Mouse (Mus musculus) monocyte, adult 59 days (primary cell): ENCODE data around the gene Cenpa. TPM values are rescaled to one million over a fixed set of nuclear protein-coding genes. Genes with fewer than 3 reads are reported as not detected.

Experiments
- total RNA-seq, 2 experiments: library from RNA; stranded (reverse); gene quantifications; one replicate each; pipeline ENCODE4 v1.2.4; 2023

Gene Cenpa
- 100 to 1,000 TPM in 1 of 2 experiments, 10 to 100 TPM in 1; 65.4 to 100 TPM for total RNA-seq

DNA sequence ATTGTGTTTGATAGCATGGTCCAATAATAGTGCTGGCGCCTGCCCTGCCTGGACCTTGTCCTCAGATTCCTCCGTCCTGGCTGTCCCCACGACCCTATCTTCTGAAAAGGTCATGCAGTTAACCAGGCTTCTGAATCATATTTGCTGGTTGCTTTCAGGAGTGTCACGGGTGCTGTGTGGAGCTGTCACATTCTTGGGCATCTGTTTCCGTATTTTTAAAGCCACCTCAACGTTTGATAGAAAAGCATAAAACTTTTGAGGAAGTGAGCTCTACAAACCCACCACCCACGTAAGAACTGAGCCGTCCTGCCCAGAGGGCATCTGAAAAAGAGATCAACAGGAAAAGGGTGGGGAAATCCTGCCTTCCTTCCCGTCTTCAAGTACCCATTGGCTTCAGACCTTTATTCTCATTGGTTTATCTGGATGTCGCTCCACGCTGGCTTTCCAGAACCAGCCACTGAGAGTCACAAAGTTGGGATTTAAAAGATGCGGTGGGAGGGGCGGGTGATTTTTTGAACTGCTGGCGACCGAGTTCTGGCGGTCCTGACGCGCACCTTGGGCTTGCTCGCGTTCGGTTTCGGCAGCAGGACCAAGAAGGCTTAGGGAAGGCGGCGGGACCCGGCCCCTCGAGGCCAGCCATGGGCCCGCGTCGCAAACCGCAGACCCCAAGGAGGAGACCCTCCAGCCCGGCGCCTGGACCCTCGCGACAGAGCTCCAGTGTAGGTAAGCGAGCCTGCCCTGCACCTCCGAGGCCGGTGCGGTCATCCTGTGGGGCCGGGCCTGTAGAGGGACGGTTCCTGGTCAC, at the start of gene Cenpa:
Gene Cenpa, plus strand, starts transcription at position 387 of the 805 bp plus-strand sequence.

DNA sequence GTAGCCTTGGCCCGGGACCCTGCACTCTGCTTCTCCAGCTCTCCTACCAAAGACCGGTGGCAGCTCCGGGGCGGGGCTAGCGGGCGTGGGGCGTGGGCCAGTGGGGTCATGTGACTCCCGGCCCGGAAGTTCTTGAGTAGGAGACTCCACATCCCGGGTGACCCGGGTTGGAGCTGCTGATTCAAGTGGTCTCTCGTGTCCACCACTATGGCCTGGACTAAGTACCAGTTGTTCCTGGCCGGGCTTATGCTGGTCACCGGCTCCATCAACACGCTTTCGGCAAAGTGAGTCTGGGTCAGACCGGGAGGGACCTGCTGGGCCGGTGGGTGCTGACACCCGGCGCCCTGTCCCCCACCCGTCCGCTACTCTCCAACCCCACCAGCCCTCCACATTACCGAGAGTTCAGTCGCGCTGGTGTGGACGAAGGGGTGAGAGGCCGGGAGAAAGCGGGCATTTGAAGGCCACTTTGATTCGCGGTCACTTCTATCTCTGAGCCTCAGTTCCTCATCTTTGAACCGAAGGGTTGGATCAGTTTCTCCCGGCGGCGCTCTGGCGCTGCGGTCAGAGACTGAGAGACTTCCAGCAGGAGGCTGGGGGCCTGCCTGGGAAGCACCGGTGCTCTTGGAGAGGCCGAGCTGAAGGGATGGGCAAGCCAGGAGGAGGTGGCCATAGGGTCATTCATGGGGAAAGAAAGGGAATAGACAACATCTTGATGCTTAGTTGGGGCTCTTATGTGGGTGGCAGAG, 18.6 kb upstream of the Cenpa start, which contains the start of gene Slc35f6:
Gene Slc35f6, plus strand, starts transcription at position 119 of the 746 bp plus-strand sequence.

DNA sequence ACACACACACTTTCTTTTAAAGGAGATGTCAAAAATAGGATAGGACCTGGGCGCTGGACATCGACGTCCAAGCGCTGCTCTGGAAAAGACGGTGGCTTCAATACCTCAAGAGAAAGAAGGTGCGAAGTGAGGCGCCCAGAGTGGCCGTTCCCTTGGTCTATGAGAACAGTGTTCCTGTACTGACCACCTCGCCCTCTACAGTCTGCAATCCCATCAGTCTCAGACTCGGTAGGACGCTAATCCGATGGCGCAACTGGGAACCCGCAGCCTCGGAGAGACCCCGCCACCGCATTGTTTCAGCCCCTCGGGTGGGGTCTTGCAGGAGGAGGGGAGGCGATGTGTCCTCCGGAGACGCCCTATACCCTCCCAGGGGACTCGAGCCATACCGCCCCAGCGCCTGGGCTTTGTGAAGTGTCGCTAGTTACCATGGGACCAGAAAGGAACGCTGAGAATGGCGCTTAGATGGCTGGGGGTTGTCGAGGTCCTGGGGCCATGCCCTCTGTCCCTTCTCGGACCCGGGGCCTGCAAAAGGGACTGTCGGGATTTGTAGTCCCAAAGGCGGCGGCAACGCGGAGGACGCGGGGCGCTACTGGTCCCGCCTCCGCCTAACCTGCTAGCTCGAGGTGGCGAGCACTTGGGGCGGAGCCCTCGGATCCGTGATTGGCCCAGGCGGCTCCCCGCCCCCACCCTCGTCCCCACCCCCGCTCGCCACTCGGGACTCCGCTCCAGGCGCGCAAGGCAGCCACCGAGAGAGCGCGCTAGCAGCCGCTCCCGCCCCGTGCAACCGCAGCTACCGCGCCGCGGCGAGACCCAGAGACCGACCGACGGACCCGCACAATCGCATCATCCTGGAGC, 44.8 kb downstream of the Cenpa start, which contains the start of gene Dpysl5:
Gene Dpysl5, plus strand, starts transcription at position 418 of the 855 bp plus-strand sequence.

Other genes with a start within 250 kb of the Cenpa start
- gene Otof, start 204.8 kb upstream of the Cenpa start, total RNA-seq = 1 to 10 TPM; 1.0 to 1.2 TPM
- not detected for gene 1700001C02Rik, start 200.7 kb upstream of the Cenpa start, total RNA-seq
- gene Cib4, start 120.9 kb upstream of the Cenpa start, total RNA-seq = not detected
- under 1 TPM; 0.31 to 0.61 TPM for gene Kcnk3, start 78.6 kb upstream of the Cenpa start, total RNA-seq
- gene Slc35f6, start 18.8 kb upstream of the Cenpa start, total RNA-seq = 100 to 1,000 TPM in 1 of 2 experiments, 10 to 100 TPM in 1; 86.5 to 112 TPM
- gene Dpysl5, start 44.8 kb downstream of the Cenpa start, total RNA-seq = not detected
- 1 to 10 TPM; 8.9 to 9.4 TPM for gene Mapre3, start 147.9 kb downstream of the Cenpa start, total RNA-seq
- gene Tmem214, start 201.2 kb downstream of the Cenpa start, total RNA-seq = 10 to 100 TPM; 41.0 to 42.9 TPM
- 1 to 10 TPM; 4.6 to 5.7 TPM for gene Agbl5, start 221.9 kb downstream of the Cenpa start, total RNA-seq
- 100 to 1,000 TPM; 172 to 184 TPM for gene Ost4, start 241.0 kb downstream of the Cenpa start, total RNA-seq
- gene Emilin1, start 246.6 kb downstream of the Cenpa start, total RNA-seq = 10 to 100 TPM; 35.0 to 39.5 TPM